Mouse (Mus musculus) ES-Bruce4 (cell line): Measurements from ENCODE around the gene Ccdc162. TPM values are rescaled to one million over a fixed set of nuclear protein-coding genes. Genes with fewer than 3 reads are reported as not detected.

Experiments
- H3K27ac ChIP-seq: 2 replicates; pipeline ENCODE4 v1.5.1; 2012; ENCODE audit warnings: low read length, inconsistent platforms; ENCODE audit not compliant: insufficient read depth
- H3K27me3 ChIP-seq: 2 replicates; pipeline ENCODE4 v1.6.1; 2012; ENCODE audit warnings: mild to moderate bottlenecking, low read length, inconsistent platforms; ENCODE audit not compliant: control insufficient read depth, poor library complexity, insufficient read depth, severe bottlenecking
- H3K36me3 ChIP-seq: 2 replicates; pipeline ENCODE4 v1.6.1; 2012; ENCODE audit warnings: inconsistent platforms, mild to moderate bottlenecking, low read length, moderate library complexity; ENCODE audit not compliant: control insufficient read depth, poor library complexity, insufficient read depth, severe bottlenecking
- H3K4me1 ChIP-seq: one replicate; pipeline ENCODE4 v1.8.1; 2011; ENCODE audit warnings: low read length; ENCODE audit not compliant: control insufficient read depth, insufficient read depth
- H3K4me3 ChIP-seq: 2 replicates; pipeline ENCODE4 v1.5.1; 2011; ENCODE audit warnings: low read depth, mild to moderate bottlenecking, low read length
- H3K9ac ChIP-seq: 2 replicates; pipeline ENCODE4 v1.6.1; 2012; ENCODE audit warnings: low read depth, mild to moderate bottlenecking, inconsistent platforms; ENCODE audit not compliant: poor library complexity, severe bottlenecking
- H3K9me3 ChIP-seq: replicated peaks from 2 replicates; pipeline ENCODE4 v1.6.1; 2012; ENCODE audit warnings: mild to moderate bottlenecking, low read length, inconsistent platforms; ENCODE audit not compliant: control insufficient read depth, poor library complexity, insufficient read depth, severe bottlenecking
- CTCF ChIP-seq: IDR thresholded peaks from one replicate; pipeline ENCODE4 v1.8.1; 2011; ENCODE audit warnings: low read depth, low read length
- EP300 ChIP-seq: IDR thresholded peaks from 2 replicates; pipeline ENCODE4 v1.6.1; 2011; ENCODE audit warnings: low read depth, low read length; ENCODE audit not compliant: insufficient read depth
- POLR2A ChIP-seq: IDR thresholded peaks from one replicate; pipeline ENCODE4 v1.8.1; 2011; ENCODE audit warnings: low read length; ENCODE audit not compliant: insufficient read depth
- polyA plus RNA-seq: library from polyadenylated mRNA; stranded (reverse); fragments of >200 nt; gene quantifications from 2 replicates; pipeline ENCODE4 v1.2.4, GENCODE M21; 2011; ENCODE audit warnings: low read depth; ENCODE audit not compliant: missing spikeins, insufficient read depth, insufficient read length

Gene Ccdc162
- polyA plus RNA-seq, 1 experiment, result 3.5 TPM

DNA sequence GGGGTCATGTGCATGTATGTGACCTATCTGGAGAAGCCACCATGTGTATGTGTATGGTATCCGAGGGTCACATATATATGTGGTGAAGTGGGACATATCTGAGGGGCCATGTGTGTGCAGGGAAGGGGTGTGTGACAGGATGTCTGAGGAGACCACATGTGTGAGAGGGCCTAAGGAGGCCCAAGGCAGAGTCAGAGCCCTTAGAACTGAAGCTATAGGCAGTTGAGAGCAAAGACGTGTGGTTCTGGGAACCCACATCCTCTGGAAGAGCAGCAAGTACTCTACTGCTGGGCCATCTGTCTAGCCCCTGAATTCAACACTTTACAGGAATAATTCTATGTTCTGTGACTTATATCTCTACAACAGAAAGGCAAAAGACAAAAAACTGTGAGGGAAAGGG, 96.4 kb downstream of the Ccdc162 start:
- Histone ChIP-seq H3K4me1 (no peaks in the 10 kb centered on the region), H3K4me3 (no peak overlapping the region)
- TF ChIP-seq EP300 (no peak), CTCF (no peak), POLR2A (no peak)

DNA sequence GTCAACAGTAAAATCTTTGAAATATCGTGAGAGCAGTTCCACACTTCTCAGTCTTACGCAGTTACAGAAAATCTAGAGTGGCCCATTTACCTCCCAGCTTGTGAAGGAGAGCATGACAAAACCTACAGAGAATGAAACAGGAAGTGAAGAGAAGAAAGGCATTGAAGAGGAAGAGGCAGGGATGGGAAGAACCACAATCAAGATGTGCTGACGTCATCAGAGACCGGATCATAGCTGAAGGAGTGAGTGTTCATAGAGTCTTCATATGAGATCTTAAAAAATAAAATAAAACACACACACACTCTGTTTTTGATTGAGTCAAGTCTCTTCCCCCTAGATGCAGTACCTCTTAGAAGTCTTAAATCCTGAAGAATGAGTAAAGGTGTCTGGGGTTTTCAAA, 100.9 kb downstream of the Ccdc162 start:
- Histone ChIP-seq H3K27ac (no peak overlapping the region), H3K4me3 (no peak overlapping the region), H3K9me3 (no peaks in the 10 kb centered on the region), H3K36me3 (no peaks in the 10 kb centered on the region), H3K9ac (no peak overlapping the region), H3K27me3 (no peaks in the 10 kb centered on the region), H3K4me1 (peaks cover 5% of the 10 kb centered on the region)
- TF ChIP-seq POLR2A (no peak), EP300 (no peak), CTCF (no peak)

More for the DNA sequence above, 96.4 kb downstream of the Ccdc162 start:
- Histone ChIP-seq H3K27ac (no peak overlapping the region), H3K27me3 (no peaks in the 10 kb centered on the region), H3K36me3 (no peaks in the 10 kb centered on the region), H3K9me3 (0 out of 2 replicates have a peak, but pooled peaks cover 5% of the 10 kb centered on the region), H3K9ac (no peak overlapping the region)

DNA sequence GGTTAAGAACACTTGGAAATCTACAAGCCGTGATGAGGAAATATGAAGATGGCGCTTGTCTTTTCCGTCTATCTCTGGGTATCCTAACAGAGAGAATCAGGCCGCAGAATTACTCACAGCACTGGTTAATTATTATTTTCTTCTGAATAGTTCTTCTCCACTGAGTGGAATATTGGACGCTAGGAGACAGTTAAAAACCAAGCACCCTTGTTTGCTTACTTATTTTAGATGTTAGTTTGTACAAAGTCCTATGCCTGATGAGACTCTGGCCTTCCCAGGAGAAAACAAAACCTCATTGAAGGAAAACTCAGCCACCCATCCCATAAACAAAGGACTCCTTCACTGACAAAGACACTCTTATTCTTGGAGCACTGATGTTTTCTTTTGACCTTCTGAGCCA, 104.5 kb downstream of the Ccdc162 start:
- Histone ChIP-seq H3K9ac (no peak overlapping the region), H3K36me3 (no peaks in the 10 kb centered on the region), H3K27ac (no peak overlapping the region), H3K27me3 (no peaks in the 10 kb centered on the region), H3K9me3 (no peaks in the 10 kb centered on the region), H3K4me1 (peaks cover 7% of the 10 kb centered on the region), H3K4me3 (no peak overlapping the region)
- TF ChIP-seq POLR2A (no peak), EP300 (no peak)

GRCm38 (mm10) chr10:41609475-41609874, 107.0 kb downstream of the Ccdc162 start:
- H3K27ac ChIP-seq, result 0 out of 2 replicates have a peak overlapping the region, but pooled peaks have one; percentile 22
- H3K27me3 ChIP-seq, result no peaks in the 10 kb centered on the region
- no peak overlapping the region for H3K4me3 ChIP-seq
- no peaks in the 10 kb centered on the region for H3K9me3 ChIP-seq
- H3K4me1 ChIP-seq, result peaks cover 9% of the 10 kb centered on the region
- no peak for TF ChIP-seq CTCF
- no peak for TF ChIP-seq POLR2A
- TF ChIP-seq EP300, result no peak
- no peak overlapping the region for H3K9ac ChIP-seq
- H3K36me3 ChIP-seq, result no peaks in the 10 kb centered on the region

DNA sequence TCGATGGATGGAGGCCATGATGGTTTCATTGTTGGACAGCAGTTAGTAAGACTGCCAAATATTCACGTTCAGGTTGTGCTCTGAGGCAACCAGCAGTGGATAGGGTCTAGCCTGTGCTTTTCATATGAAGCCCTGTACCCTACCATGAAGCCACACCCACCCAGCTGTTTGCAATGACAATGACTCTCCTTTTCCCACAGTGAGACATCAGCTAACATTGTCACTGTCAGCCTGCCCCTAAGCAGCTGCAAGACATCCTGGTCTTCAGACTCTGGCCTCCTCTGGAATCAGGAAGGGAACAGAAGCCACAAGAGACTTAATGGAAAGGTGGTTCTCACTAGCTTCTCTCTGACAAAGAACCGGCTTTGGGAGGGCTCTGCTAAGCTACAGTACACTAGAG, 107.9 kb downstream of the Ccdc162 start:
- peaks cover 10% of the 10 kb centered on the region for H3K4me1 ChIP-seq
- no peaks in the 10 kb centered on the region for H3K27me3 ChIP-seq
- peak overlapping the region; percentile 100 for H3K27ac ChIP-seq
- H3K9me3 ChIP-seq, result no peaks in the 10 kb centered on the region
- no peak overlapping the region for H3K9ac ChIP-seq
- TF ChIP-seq EP300, result no peak
- TF ChIP-seq CTCF, result no peak
- TF ChIP-seq POLR2A, result no peak
- no peaks in the 10 kb centered on the region for H3K36me3 ChIP-seq
- no peak overlapping the region for H3K4me3 ChIP-seq

DNA sequence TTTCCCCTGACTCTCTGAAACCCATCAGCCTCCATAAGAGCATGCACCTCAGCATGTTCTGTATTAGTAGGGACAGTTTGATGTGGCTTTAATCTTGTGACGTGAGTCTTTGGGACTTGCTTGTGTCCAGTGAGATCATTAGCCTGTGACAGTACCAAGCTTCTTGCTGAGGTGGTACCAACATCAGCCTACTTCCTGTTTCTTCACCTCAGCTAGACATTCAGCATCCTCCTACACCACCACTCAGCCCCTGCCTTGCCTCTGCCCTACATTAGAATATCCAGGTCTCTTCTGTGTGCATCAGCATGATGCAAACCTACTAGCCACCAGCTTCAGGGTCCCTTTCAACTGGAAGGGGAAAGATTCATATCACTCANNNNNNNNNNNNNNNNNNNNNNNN, 113.8 kb downstream of the Ccdc162 start:
- TF ChIP-seq CTCF, result no peak
- no peak for TF ChIP-seq EP300
- no peak for TF ChIP-seq POLR2A
- Histone ChIP-seq H3K9ac (no peak overlapping the region), H3K27ac (no peak overlapping the region), H3K4me3 (no peak overlapping the region), H3K36me3 (no peaks in the 10 kb centered on the region), H3K4me1 (peaks cover 2% of the 10 kb centered on the region), H3K9me3 (no peaks in the 10 kb centered on the region), H3K27me3 (no peaks in the 10 kb centered on the region)
